Mouse (Mus musculus) G1E (cell line): ENCODE results near the gene Galnt17. TPM values are rescaled to one million over a fixed set of nuclear protein-coding genes. Genes with fewer than 3 reads are reported as not detected.

ENCODE experiments used
- ATAC-seq: 2 replicates; pipeline ENCODE4 v1.8.0; 2016; ENCODE audit warnings: mild to moderate bottlenecking; ENCODE audit not compliant: insufficient number of reproducible peaks, poor library complexity, low FRiP score, severe bottlenecking; ENCODE audit errors: extremely low read depth
- DNase-seq: peaks from one replicate; pipeline ENCODE4 v3.0.0; 2012; ENCODE audit warnings: low spot score
- H3K27me3 ChIP-seq: 2 replicates; pipeline ENCODE4 v1.6.1; 2012; ENCODE audit warnings: mild to moderate bottlenecking, low read length, inconsistent platforms; ENCODE audit not compliant: insufficient read depth
- H3K36me3 ChIP-seq: replicated peaks from 2 replicates; pipeline ENCODE3; 2012; ENCODE audit warnings: mild to moderate bottlenecking, inconsistent platforms
- H3K4me1 ChIP-seq: 2 replicates; pipeline ENCODE4 v1.6.1; 2012; ENCODE audit warnings: low read depth, low read length, inconsistent platforms, mixed read lengths; ENCODE audit not compliant: insufficient read depth
- H3K4me3 ChIP-seq: 2 replicates; pipeline ENCODE4 v1.5.1; 2012; ENCODE audit warnings: low read depth, mild to moderate bottlenecking, inconsistent platforms, low read length, moderate library complexity, mixed read lengths
- H3K9me3 ChIP-seq: replicated peaks from 2 replicates; pipeline ENCODE4 v1.6.1; 2012; ENCODE audit warnings: inconsistent platforms
- CTCF ChIP-seq: IDR thresholded peaks from 2 replicates; pipeline ENCODE4 v1.5.1; 2012; ENCODE audit warnings: low read depth, low read length, inconsistent platforms, mixed read lengths
- GATA1 ChIP-seq: IDR thresholded peaks from 2 replicates; pipeline ENCODE4 v1.6.1; 2012; ENCODE audit warnings: borderline replicate concordance, low read length, inconsistent platforms, mixed read lengths
- GATA2 ChIP-seq: IDR thresholded peaks from 2 replicates; pipeline ENCODE4 v1.6.1; 2012; ENCODE audit warnings: low read depth, low read length, inconsistent platforms, borderline replicate concordance
- POLR2AphosphoS5 ChIP-seq: IDR thresholded peaks from 2 replicates; pipeline ENCODE4 v1.6.1; 2012; ENCODE audit warnings: low read depth, low read length, inconsistent platforms; ENCODE audit not compliant: insufficient replicate concordance
- TAL1 ChIP-seq: conservative IDR thresholded peaks from 2 replicates; pipeline ENCODE4 v1.6.1; 2012; ENCODE audit warnings: low read depth, low read length, inconsistent platforms, mixed read lengths
- polyA plus RNA-seq: library from polyadenylated mRNA; stranded (reverse); fragments of >175 nt; gene quantifications from 2 replicates; pipeline ENCODE4 v1.2.3, GENCODE M21; 2012
- total RNA-seq, 2 experiments: library from RNA; stranded (forward) in 1 of 2; stranded (reverse) in 1 of 2; fragments of 200-1000 nt in 1 of 2; fragments of >200 nt in 1 of 2; fragmentation: Nextera tagmentation in 1 of 2; gene quantifications; 2 replicates each; pipeline ENCODE4 v1.2.3; 2014 to 2017

The Galnt17 gene
- total and polyA plus RNA-seq, 3 experiments = 0.22 TPM; not detected in 2

DNA sequence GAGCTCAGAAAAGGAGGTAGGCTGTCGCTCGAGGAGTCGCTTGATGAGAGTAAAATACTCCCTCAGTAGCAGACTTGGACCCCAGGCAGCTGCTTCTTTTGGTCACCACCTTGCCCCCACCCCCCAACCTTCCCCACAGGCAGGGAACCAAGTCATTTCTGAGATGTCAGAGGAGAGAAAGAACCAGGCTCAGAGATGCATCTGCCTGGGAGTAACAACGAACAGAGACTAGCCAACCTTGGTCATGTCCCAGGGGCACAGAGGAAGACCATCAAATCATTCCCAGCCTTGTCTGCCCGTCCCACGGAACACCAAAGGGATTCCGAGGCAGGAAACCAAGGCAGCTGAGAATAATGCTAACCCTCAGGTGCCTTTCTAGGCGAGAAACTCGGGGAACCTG, 293.0 kb downstream of the Galnt17 start:
- Histone ChIP-seq H3K4me1 (no peaks in the 10 kb centered on the region), H3K9me3 (peaks cover 76% of the 10 kb centered on the region), H3K36me3 (no peaks in the 10 kb centered on the region), H3K27me3 (no peaks in the 10 kb centered on the region), H3K4me3 (no peak overlapping the region)
- no peak for ATAC-seq
- TF ChIP-seq POLR2AphosphoS5 = no peak
- DNase-seq = no peak

DNA sequence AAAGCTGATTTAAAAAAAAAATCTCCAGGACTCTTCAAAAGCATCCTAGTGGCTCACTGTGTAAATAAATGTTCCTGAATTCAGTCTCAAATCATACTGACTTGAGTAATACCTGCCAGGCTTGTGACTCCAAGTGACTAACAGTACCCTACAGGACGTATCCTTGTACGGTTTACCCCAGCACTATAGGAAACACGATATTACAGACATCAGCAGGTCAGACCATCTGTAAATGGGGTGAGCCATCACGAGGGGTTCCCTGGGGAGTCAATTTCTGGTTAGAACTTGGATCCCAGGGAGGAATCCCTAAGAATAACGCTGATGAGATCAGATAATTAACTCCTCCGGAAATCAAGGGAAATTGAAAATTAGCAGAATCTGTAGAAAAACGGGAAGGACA, 294.5 kb downstream of the Galnt17 start:
- no peak overlapping the region for H3K4me3 ChIP-seq
- no peaks in the 10 kb centered on the region for H3K36me3 ChIP-seq
- H3K9me3 ChIP-seq = peaks cover 76% of the 10 kb centered on the region
- TF ChIP-seq TAL1 = no peak
- no peak for TF ChIP-seq GATA2
- no peak for TF ChIP-seq CTCF
- no peak for TF ChIP-seq GATA1
- TF ChIP-seq POLR2AphosphoS5 = no peak
- ATAC-seq (no peak), DNase-seq (no peak)
- H3K27me3 ChIP-seq = no peaks in the 10 kb centered on the region
- H3K4me1 ChIP-seq = no peaks in the 10 kb centered on the region

DNA sequence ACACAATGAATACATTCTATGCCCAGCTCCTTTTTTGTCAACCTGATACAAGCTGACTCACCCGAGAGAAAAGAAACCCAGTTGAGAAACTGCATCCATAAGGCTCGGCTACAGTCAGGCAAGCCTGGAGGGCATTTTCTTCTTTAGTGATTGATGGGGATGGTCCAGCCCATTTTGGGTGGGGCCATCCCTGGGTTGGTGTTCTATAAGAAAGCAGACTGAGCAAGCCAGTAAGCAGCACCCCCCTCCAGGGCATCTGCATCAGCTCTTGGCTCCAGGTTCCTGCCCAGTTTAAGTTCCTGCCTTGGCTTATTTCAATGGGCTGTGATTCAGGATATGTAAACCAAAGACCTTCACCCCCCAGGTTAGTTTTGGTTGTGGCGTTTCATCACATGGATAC, 295.2 kb downstream of the Galnt17 start:
- Histone ChIP-seq H3K36me3 (no peaks in the 10 kb centered on the region), H3K4me1 (no peaks in the 10 kb centered on the region), H3K9me3 (peaks cover 72% of the 10 kb centered on the region), H3K27me3 (no peaks in the 10 kb centered on the region), H3K4me3 (no peak overlapping the region)
- DNase-seq (no peak), ATAC-seq (no peak)
- TF ChIP-seq GATA1 (no peak), GATA2 (no peak), POLR2AphosphoS5 (no peak)

DNA sequence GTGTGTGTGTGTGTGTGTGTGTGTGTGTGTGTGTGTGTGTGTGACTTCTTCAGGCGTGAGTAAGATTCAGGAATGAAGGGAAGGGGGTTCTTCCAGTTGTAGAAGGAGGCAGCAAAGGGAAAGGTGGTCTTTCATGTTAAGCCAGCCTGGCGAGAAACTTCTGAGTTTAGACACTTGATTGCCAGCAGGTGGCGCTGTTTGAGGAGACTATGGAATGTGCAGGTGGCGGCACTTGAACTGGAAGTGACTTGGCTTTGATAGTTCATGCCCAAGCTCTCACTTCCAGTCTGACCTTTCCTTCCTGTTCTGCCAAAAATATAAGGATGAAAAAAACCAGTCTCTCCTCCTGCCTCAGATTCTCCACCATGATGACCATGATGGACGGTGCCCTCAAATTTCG, 298.8 kb downstream of the Galnt17 start:
- Histone ChIP-seq H3K4me1 (no peaks in the 10 kb centered on the region), H3K27me3 (no peaks in the 10 kb centered on the region), H3K9me3 (peaks cover 71% of the 10 kb centered on the region), H3K4me3 (no peak overlapping the region), H3K36me3 (no peaks in the 10 kb centered on the region)
- no peak for ATAC-seq
- no peak for DNase-seq
- TF ChIP-seq TAL1 (no peak), GATA2 (no peak), CTCF (no peak), POLR2AphosphoS5 (no peak), GATA1 (no peak)

- Histone ChIP-seq H3K4me1 (no peaks in the 10 kb centered on the region), H3K9me3 (peaks cover 68% of the 10 kb centered on the region), H3K36me3 (no peaks in the 10 kb centered on the region), H3K4me3 (no peak overlapping the region), H3K27me3 (no peaks in the 10 kb centered on the region)
- DNase-seq (no peak), ATAC-seq (no peak)
- TF ChIP-seq POLR2AphosphoS5 = no peak
- TF ChIP-seq GATA1 = no peak
- no peak for TF ChIP-seq GATA2
- TF ChIP-seq TAL1 = no peak
- no peak for TF ChIP-seq CTCF
Observed at GRCm38 (mm10) chr5:131008507-131008906, 299.8 kb downstream of the Galnt17 start.

GRCm38 (mm10) chr5:131007871-131008505, 300.3 kb downstream of the Galnt17 start:
- ATAC-seq (no peak), DNase-seq (no peak)
- Histone ChIP-seq H3K4me3 (no peak overlapping the region), H3K36me3 (no peaks in the 10 kb centered on the region), H3K27me3 (no peaks in the 10 kb centered on the region), H3K9me3 (peaks cover 64% of the 10 kb centered on the region), H3K4me1 (no peaks in the 10 kb centered on the region)
- no peak; the same call in 1 of the 2 replicates for TF ChIP-seq CTCF
- TF ChIP-seq GATA1 = no peak
- no peak for TF ChIP-seq GATA2
- no peak for TF ChIP-seq POLR2AphosphoS5
- TF ChIP-seq TAL1 = no peak
